Mouse (Mus musculus): Measurements from ENCODE around the gene Gp2.

The Gp2 gene

GRCm38 (mm10) chr7:119459185-119459584, at the start of gene Gp2:
Gene Gp2 (minus strand): TSS chr7:119459285.
- DNase-seq (ENCODE audit: low read depth): no peak

GRCm38 (mm10) chr7:119490041-119490780, 31.1 kb upstream of the Gp2 start:
- DNase-seq (ENCODE audit: low read depth): no peak

- DNase-seq (ENCODE audit: low read depth): no peak
These were observed 27.6 kb upstream of the Gp2 start for GRCm38 (mm10) chr7:119486683-119487082.

GRCm38 (mm10) chr7:119484154-119484553, 25.1 kb upstream of the Gp2 start:
- DNase-seq (ENCODE audit: low read depth): no peak

- no peak for DNase-seq (ENCODE audit: low read depth)
These were observed 20.2 kb upstream of the Gp2 start, which contains the start of gene Umod for GRCm38 (mm10) chr7:119479256-119479655. Gene Umod (minus strand): TSS chr7:119479282.

- DNase-seq (ENCODE audit: low read depth): no peak
These were observed 17.7 kb upstream of the Gp2 start for GRCm38 (mm10) chr7:119476500-119477389.

GRCm38 (mm10) chr7:119454192-119454591, 4.9 kb downstream of the Gp2 start:
- no peak for DNase-seq (ENCODE audit: low read depth)

GRCm38 (mm10) chr7:119443849-119444248, 15.2 kb downstream of the Gp2 start:
- no peak for DNase-seq (ENCODE audit: low read depth)

- no peak for DNase-seq (ENCODE audit: low read depth)
These were observed 17.1 kb downstream of the Gp2 start for GRCm38 (mm10) chr7:119441938-119442337.

GRCm38 (mm10) chr7:119427180-119427616, 31.9 kb downstream of the Gp2 start:
- DNase-seq (ENCODE audit: low read depth): no peak

- DNase-seq (ENCODE audit: low read depth): no peak
These were observed 38.4 kb downstream of the Gp2 start for GRCm38 (mm10) chr7:119420730-119421129.

GRCm38 (mm10) chr7:119418523-119418922, 40.6 kb downstream of the Gp2 start:
- DNase-seq (ENCODE audit: low read depth): no peak

- no peak for DNase-seq (ENCODE audit: low read depth)
These were observed 64.9 kb downstream of the Gp2 start for GRCm38 (mm10) chr7:119394050-119394732.

All from naive thymus-derived CD4-positive, alpha-beta T cell, adult 2 months (primary cell).